Mouse (Mus musculus): ENCODE data around the gene Erbb3. TPM values are rescaled to one million over a fixed set of nuclear protein-coding genes. Genes with fewer than 3 reads are reported as not detected.
A peak's percentile ranks its signal among the peaks of the same experiment; 100 is the strongest.
"Not testable (repeated sequence)": the region's sequence is repeated elsewhere in the genome, so short reads cannot be mapped to it uniquely, and the experiment has no call there.

Erbb3 gene
- total RNA-seq (2014; rRNA removed), result 1.1 and 1.2 TPM in 2 replicates
- polyA plus RNA-seq (2015; fragmentation: Nextera tagmentation; extraction: Ambion mirVana), result 0.21 and 0.33 TPM in 2 replicates

DNA sequence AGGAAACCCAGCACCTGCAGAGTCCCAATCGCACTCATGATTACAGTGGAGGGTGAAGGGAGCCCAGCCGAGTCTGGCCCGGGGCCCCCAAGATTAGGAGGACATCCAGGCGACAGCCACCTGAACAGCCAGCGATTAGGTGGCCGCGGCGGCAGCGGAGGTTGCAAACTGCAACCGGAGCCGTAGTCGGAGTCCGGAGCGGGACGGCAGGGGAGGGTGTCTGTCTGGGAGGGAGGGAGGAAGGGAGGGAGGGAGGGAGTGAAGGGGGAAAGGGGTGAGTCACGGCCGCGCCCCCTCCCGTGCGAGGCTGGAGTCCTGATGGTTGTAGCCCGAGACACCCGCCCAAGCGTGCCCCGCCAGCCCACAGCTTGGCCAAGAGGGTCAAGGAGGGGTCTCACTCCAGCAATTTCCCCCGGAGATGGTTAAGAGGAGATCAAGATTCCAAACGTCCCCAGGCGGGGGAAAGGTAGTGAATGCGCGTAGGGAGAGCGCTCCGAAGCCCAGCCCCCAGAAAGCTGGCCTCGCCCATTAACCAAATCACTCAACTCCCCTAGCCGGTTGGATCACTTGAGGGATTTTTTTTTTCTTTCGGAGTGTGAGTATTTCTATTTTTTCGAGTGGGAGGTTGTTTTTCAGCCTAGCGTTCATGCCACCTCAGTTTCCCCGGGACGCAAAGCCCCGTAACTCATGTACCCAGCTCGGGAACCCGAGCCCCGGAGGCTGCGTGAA lies at the start of gene Erbb3:
Erbb3 (minus strand) TSS at position 189 of the 729 bp plus-strand sequence.
- no peak within 1 kb of the TSS for H3K27ac ChIP-seq (ENCODE audit: low read depth, low read length)
- no peaks in the 10 kb centered on the region for H3K36me3 ChIP-seq (ENCODE audit: insufficient read depth, low read length)
- peaks cover 24% of the 10 kb centered on the region for H3K27me3 ChIP-seq (ENCODE audit: insufficient read depth, low read length)
- peaks cover 6% of the 10 kb centered on the region; the same call in 1 of the 2 replicates for H3K4me1 ChIP-seq (ENCODE audit: insufficient read depth, low read length)
- DNase-seq (ENCODE audit: low spot score) (peak; percentile 18), ATAC-seq (ENCODE audit: low FRiP score) (0 out of 2 replicates have a peak, but pooled peaks have one; percentile 44)
- peak within 1 kb of the TSS; percentile 45 for H3K9ac ChIP-seq (replicated peaks; ENCODE audit: low read length, poor library complexity, severe bottlenecking)
- H3K9me3 ChIP-seq (ENCODE audit: low read length), result no peaks in the 10 kb centered on the region
- under 1% methylated on average over 39 of the region's 43 CpGs for WGBS
- peak within 1 kb of the TSS; percentile 53 for H3K4me3 ChIP-seq (ENCODE audit: low read depth, low read length)
- TF ChIP-seq CTCF (IDR thresholded peaks at IDR 0.05), result no peak
- H3K4me2 ChIP-seq (ENCODE audit: low read depth, low read length, poor library complexity, severe bottlenecking), result peak within 1 kb of the TSS; percentile 99

DNA sequence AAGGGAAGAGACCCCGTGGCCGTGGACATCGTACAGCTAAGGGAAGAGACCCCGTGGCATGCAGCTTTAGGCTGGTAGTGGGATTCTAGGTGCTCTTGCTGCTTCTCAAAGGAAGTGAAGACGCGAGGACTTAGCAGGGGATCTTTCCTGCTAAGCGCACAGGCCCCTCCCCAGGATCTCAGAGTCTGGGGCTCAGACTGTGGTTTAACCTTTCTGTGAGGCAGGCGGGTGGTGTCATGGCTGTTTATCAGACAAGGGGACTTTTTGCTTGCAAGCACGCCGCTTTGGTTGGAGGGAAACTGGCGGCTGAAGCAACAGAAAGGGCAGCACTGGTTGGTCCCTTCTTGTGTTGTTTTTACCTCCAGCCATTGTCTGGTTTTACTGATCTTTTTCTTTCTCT lies 47.6 kb upstream of the Erbb3 start:
- Histone ChIP-seq H3K27me3 (ENCODE audit: insufficient read depth, low read length) (no peaks in the 10 kb centered on the region), H3K36me3 (ENCODE audit: insufficient read depth, low read length) (peaks cover 71% of the 10 kb centered on the region), H3K4me2 (ENCODE audit: low read depth, low read length, poor library complexity, severe bottlenecking) (no peak overlapping the region), H3K27ac (ENCODE audit: low read depth, low read length) (no peak overlapping the region), H3K9me3 (ENCODE audit: low read length) (no peaks in the 10 kb centered on the region), H3K4me1 (ENCODE audit: insufficient read depth, low read length) (no peaks in the 10 kb centered on the region), H3K4me3 (ENCODE audit: low read depth, low read length) (no peak overlapping the region), H3K9ac (replicated peaks; ENCODE audit: low read length, poor library complexity, severe bottlenecking) (no peak overlapping the region)
- DNase-seq (ENCODE audit: low spot score), result no peak
- TF ChIP-seq CTCF (IDR thresholded peaks at IDR 0.05), result no peak
- 9% methylated on average over 11 of the region's 11 CpGs for WGBS
- no peak for ATAC-seq (ENCODE audit: low FRiP score)

DNA sequence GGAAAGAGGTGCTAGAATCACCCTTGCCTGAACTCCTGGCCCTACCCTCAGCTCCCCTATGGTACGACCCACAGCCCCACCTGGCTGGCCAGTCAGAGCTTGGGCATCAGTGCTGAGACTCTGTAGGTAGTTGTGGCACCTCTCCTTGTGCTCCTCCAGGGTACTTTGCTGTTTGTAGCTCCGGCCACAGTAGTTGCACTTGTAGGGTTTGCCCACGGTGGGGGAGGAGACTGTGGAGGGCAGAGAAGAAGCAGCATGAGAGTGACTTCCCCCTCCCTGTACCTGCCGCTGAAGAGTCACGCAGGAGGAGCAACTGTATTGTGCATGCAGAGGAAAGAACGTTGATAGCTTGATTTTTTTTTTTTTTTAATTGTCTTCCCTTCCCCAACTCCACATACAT lies 47.1 kb upstream of the Erbb3 start:
- Histone ChIP-seq H3K4me2 (ENCODE audit: low read depth, low read length, poor library complexity, severe bottlenecking) (no peak overlapping the region), H3K9ac (replicated peaks; ENCODE audit: low read length, poor library complexity, severe bottlenecking) (no peak overlapping the region), H3K9me3 (ENCODE audit: low read length) (no peaks in the 10 kb centered on the region), H3K4me1 (ENCODE audit: insufficient read depth, low read length) (no peaks in the 10 kb centered on the region), H3K27me3 (ENCODE audit: insufficient read depth, low read length) (no peaks in the 10 kb centered on the region), H3K36me3 (ENCODE audit: insufficient read depth, low read length) (peaks cover 71% of the 10 kb centered on the region), H3K4me3 (ENCODE audit: low read depth, low read length) (no peak overlapping the region), H3K27ac (ENCODE audit: low read depth, low read length) (no peak overlapping the region)
- WGBS, result 40% methylated on average over 6 of the region's 6 CpGs
- DNase-seq (ENCODE audit: low spot score) (no peak), ATAC-seq (ENCODE audit: low FRiP score) (no peak)
- TF ChIP-seq CTCF (IDR thresholded peaks at IDR 0.05), result no peak

DNA sequence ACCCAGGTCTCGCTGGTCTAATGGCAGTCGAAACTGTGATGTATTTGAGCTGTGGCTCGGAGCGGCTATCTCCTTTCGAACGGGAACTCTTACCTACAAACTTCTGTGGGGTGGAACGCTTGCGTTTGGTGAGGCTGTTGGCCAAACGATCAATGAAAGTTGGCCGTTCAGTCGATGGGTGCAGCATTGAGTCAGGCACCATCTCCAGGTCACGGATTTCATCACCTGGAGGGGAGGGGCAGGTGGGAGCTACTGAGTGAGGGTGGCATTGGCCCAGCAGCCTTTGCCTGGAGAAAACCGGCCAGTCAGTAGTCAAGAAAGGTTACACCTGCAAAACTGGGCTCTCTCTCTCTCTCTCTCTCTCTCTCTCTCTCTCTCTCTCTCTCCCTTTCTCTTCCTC lies 46.2 kb upstream of the Erbb3 start:
- Histone ChIP-seq H3K4me3 (ENCODE audit: low read depth, low read length) (no peak overlapping the region), H3K9me3 (ENCODE audit: low read length) (no peaks in the 10 kb centered on the region), H3K4me2 (ENCODE audit: low read depth, low read length, poor library complexity, severe bottlenecking) (no peak overlapping the region), H3K36me3 (ENCODE audit: insufficient read depth, low read length) (peaks cover 66% of the 10 kb centered on the region), H3K27ac (ENCODE audit: low read depth, low read length) (no peak overlapping the region), H3K9ac (replicated peaks; ENCODE audit: low read length, poor library complexity, severe bottlenecking) (no peak overlapping the region), H3K27me3 (ENCODE audit: insufficient read depth, low read length) (no peaks in the 10 kb centered on the region), H3K4me1 (ENCODE audit: insufficient read depth, low read length) (no peaks in the 10 kb centered on the region)
- 96% methylated on average over 13 of the region's 13 CpGs for WGBS
- DNase-seq (ENCODE audit: low spot score) (no peak), ATAC-seq (ENCODE audit: low FRiP score) (no peak)
- no peak for TF ChIP-seq CTCF (IDR thresholded peaks at IDR 0.05)

DNA sequence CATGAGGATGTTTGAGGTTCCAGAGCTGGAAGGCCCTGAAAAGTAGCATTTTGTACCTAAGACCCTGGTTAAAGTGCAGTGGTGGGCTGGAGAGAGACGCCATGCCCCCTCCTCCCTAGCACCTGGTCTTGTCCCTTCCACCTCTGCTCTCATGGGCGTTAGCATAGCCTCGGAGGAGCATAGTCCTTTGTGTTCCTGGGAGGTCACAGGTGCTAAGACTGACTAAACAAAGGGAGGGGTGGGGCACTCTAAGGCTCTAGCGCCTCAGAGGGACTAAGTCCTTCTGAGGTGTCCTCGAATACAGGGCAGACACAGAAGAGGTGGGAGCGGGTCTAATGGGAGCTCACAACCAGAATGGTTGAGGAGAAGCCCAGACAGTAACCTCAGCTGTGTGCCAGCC lies 42.1 kb upstream of the Erbb3 start:
- DNase-seq (ENCODE audit: low spot score) (no peak), ATAC-seq (ENCODE audit: low FRiP score) (no peak)
- H3K4me3 ChIP-seq (ENCODE audit: low read depth, low read length), result no peak overlapping the region
- H3K27ac ChIP-seq (ENCODE audit: low read depth, low read length), result no peak overlapping the region
- H3K4me1 ChIP-seq (ENCODE audit: insufficient read depth, low read length), result no peaks in the 10 kb centered on the region
- no peak overlapping the region for H3K4me2 ChIP-seq (ENCODE audit: low read depth, low read length, poor library complexity, severe bottlenecking)
- H3K9ac ChIP-seq (replicated peaks; ENCODE audit: low read length, poor library complexity, severe bottlenecking), result no peak overlapping the region
- H3K27me3 ChIP-seq (ENCODE audit: insufficient read depth, low read length), result no peaks in the 10 kb centered on the region
- no peak for TF ChIP-seq CTCF (IDR thresholded peaks at IDR 0.05)
- WGBS, result 19% methylated on average over 6 of the region's 6 CpGs
- peaks cover 38% of the 10 kb centered on the region for H3K36me3 ChIP-seq (ENCODE audit: insufficient read depth, low read length)
- H3K9me3 ChIP-seq (ENCODE audit: low read length), result no peaks in the 10 kb centered on the region

DNA sequence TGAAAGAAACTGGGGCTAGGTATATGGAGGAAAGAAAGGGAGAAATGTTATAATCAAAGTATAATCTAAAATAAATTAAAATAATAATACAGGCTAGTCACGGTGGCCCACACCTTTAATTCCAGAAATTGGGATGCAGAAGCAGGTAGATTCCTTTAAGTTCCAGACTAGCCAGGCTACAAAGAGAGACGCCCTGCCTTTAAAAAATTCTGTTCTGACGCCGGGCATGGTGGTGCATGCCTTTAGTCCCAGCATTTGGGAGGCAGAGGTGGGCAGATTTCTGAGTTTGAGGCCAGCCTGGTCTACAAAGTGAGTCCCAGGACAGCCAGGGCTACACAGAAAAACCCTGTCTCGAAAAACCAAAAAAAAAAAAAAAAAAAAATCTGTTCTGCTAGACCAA lies 40.9 kb upstream of the Erbb3 start:
- DNase-seq (ENCODE audit: low spot score); H3K4me3 ChIP-seq (ENCODE audit: low read depth, low read length); H3K9me3 ChIP-seq (ENCODE audit: low read length); H3K4me1 ChIP-seq (ENCODE audit: insufficient read depth, low read length); ATAC-seq (ENCODE audit: low FRiP score); H3K27ac ChIP-seq (ENCODE audit: low read depth, low read length); H3K27me3 ChIP-seq (ENCODE audit: insufficient read depth, low read length); H3K4me2 ChIP-seq (ENCODE audit: low read depth, low read length, poor library complexity, severe bottlenecking); H3K9ac ChIP-seq (replicated peaks; ENCODE audit: low read length, poor library complexity, severe bottlenecking): not testable (repeated sequence)
- 87% methylated on average over 5 of the region's 5 CpGs for WGBS
- H3K36me3 ChIP-seq (ENCODE audit: insufficient read depth, low read length), result peaks cover 27% of the 10 kb centered on the region

Measured in midbrain, postnatal 0 days (tissue).